Mouse (Mus musculus): ENCODE results near the gene Uvrag.

Uvrag gene

DNA sequence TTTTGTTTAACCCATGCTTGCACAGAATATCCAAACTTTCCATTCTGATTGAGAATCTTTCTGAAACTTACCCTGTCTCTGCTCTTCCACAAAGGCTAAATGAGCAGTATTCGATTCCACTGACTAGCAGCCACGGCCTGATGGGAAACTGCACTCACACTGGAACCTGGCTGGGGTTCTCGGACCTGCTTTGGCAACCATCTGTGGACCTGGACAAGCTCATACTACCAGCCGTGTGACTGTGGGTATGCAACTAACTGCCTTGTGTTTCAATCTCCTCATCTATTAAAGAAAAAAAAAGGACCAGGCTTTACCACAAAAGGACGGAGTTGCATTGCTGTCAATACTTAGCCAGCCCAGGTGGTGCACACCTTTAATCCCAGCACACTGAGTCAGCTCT, 80.5 kb downstream of the Uvrag start:
- no peak for DNase-seq (ENCODE audit: low read depth)

DNA sequence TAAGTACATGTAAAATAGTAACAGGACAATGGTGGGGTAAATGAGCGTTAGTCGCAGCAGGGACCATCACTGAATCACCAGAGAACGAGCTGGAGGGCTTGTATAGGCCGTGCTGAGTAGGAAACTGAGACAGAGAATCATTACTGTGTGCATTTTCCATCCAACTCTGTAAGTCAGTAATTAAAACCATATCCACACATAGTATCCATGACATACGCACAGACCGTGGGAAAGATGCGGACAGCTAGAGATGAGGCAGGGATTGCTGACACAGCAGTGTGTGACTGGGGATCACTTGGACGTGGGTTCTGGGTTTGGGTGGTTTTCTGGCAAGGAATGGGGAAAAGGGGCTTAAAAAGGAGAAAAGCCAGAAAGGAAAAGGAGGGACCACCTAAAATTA, 81.0 kb downstream of the Uvrag start:
- no peak for DNase-seq (ENCODE audit: low read depth)

DNA sequence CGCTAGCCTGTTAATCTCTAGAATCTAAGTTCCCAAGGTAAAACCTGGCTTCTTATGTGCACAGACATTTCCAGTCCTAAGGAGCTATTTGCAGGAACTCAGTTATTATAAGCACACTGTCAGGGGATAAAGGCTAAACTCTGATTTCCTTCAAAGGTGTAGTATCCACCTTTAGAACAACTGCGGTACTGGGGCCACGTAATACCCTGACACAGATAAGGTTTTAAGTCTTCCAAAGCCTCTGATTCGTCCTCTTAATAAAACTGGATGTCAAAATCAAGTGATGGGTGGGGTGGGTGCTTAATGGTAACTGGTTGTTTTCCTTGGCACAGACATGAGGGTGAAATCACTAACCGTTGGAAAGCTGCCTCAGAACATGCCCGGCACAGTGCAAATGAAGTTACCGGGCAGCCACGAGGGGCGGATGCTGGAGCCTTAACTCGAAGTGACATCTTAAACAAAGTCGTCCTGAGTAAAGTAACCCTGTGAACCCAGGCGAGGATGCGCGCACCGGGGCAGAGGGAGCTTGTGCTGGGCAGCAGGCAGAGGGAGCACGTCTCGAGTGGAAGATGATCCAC, 83.8 kb downstream of the Uvrag start:
- peak; percentile 27 for DNase-seq (ENCODE audit: low read depth)

GRCm38 (mm10) chr7:99053626-99054025, 87.3 kb downstream of the Uvrag start:
- no peak for DNase-seq (ENCODE audit: low read depth)

DNA sequence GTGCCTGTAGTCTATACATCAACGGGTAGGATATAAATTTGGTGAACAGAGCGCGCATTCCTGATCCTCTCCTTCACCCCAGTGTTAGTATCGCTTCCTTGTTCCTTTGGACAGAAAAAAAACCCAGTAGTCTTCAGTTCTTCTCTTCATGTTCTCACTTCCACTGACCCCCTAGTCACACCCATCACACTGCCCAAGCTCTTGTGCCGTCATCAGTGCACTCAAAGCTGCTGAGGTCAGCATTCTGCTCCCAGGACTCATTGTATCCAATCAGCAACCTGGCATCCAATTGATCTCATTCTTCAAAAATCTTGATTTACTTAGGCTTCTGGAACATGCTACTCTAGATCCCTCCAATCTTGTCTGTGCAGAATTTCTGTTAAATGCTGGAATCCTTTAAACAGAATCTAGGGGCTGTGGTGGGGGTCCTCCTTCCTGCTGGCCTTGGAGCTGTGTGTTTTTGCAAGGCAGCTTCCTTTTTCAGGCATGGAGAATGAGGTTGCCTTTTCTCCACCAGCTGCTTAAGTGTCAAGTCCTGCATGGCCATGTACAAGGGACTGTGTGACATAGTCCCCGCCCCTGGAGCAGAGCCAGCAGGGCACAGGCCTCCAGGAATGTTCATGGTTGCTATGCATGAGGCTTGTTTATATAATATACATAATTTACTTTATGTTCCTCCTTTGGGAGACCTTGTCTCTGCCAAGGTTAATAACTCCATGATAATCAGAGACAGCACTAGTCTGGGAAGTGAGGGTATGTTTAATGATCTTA, 88.3 kb downstream of the Uvrag start:
- DNase-seq (ENCODE audit: low read depth): no peak

DNA sequence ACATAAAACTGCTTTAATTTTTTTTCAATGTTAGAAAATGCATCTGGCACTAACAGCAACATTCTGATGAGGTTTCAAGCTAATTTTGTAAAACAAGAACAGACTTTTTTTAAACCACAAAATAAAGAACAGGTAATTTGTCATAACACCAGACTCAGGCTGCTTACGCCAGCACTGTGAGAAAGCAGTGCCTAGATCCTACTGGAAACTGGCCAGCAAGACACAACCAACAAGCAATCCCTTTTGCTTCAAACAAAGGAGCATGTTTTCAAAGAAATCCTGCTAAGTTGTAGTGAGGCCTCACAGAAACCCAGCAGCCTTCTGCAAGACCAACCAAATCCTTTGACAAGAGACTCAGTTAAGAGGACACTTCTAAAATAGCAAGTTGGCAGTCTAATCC, 90.1 kb downstream of the Uvrag start:
- peak; percentile 32 for DNase-seq (ENCODE audit: low read depth)

DNA sequence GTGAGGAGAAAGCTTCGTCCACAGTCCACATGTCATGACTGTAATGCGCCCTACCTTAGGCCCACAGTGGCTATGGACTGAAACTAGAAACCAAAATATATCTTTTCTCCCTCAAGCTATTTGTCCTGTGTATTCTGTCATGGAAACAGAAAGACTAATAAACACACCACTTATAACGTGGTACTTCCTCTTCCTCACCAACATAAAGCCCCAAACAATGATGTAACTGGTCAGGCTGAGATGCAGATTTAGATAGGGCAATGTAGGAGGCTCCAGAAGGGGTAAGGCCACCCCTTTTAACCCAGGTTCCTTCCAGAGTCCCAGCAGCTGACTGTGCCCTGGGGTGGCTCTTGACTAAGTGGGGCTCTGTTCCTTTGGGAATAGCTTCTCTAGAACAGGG, 91.0 kb downstream of the Uvrag start:
- no peak for DNase-seq (ENCODE audit: low read depth)

DNA sequence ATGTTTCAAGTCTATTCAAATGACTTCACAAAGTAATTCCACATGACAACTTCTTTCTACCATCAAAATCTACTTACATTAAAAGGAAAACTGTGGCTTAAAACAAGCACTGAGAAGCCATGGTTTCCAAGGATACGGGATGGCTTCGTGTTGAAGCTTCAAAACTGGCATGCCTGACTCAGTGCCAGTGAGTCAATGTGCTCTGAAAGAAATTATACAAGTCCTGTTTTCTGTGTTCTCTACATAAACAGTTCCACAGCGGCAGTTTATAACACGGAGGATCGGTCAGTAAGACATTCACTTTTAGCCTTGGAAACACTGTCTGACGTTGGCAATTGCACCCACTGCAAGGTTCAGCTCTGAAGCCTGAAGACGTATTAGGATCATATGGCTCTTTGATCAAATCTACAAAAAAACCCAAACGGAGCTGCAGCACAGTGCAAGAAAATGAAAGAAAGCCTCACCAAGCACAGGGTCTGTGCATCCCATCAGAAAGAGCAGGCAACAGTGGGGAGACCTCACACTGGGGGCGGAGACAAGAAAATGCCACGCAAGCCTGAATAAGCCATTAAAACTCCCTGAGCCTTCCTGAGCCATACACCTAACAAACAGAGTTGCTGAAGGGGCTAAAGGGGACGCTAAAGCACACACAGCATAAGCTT, 94.3 kb downstream of the Uvrag start:
- peak; percentile 53 for DNase-seq (ENCODE audit: low read depth)

DNA sequence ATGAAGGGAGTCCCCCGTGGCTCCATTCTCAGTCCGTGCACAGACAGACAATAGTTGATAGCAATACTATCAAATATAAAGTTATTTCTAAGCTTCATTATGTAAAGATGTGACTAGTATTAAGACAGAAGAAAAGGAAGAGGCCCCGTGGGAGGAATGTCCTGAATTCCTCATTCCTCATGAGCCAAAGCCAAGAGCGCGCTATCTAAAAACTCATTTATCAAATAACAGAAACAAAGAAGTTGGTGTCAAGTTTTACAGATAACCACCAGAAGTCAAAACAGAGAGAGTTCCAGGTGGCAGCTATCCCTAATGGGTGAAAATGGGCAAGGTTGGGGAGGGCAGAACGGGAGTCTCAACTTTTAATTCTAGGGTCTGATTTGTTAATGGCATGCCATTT, 95.4 kb downstream of the Uvrag start:
- no peak for DNase-seq (ENCODE audit: low read depth)

- DNase-seq (ENCODE audit: low read depth): no peak
Measured at GRCm38 (mm10) chr7:99043923-99044322, 97.0 kb downstream of the Uvrag start.

- DNase-seq (ENCODE audit: low read depth): no peak
Measured at GRCm38 (mm10) chr7:99043322-99043721, 97.6 kb downstream of the Uvrag start.

GRCm38 (mm10) chr7:99041818-99042217, 99.1 kb downstream of the Uvrag start:
- DNase-seq (ENCODE audit: low read depth): no peak

DNA sequence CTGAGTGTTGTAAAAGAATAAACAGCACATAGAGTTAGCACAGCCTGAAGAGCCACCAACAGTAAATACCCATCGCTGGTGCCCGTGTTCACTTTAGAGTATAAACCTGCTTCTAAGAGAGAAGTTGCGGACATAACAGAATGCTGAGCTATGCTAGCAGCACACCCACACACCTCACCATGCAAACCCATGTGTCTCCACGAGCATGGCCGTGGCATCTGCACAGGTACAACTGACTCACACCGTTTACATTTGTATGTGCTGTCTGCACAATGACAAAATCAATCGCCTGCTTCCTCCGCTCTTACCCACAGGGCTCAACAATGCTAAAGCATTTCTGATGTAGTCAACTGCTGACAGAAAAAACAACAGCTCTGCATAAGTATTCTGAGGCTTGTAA, 101.0 kb downstream of the Uvrag start:
- no peak for DNase-seq (ENCODE audit: low read depth)

DNA sequence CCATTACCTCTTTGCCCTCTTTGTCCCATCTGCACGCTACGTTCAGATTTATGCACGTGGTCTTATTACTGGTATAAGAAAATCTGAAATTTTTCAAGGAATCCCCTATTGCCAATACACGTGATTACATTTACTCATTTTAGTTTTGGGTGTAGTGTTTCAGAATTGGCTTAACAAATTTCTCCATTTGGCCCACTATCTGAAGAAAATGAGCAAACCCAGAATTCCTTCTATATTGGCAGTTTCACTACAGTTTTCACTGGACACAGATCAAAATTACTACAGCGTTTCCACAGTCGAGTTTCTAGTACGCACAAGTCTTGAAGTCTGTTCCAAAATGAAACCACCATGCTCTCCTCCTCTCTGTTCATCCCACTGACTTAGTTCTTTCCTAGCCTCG, 104.7 kb downstream of the Uvrag start:
- no peak for DNase-seq (ENCODE audit: low read depth)

GRCm38 (mm10) chr7:99034909-99035308, 106.0 kb downstream of the Uvrag start:
- DNase-seq (ENCODE audit: low read depth): no peak

- no peak for DNase-seq (ENCODE audit: low read depth)
Measured at GRCm38 (mm10) chr7:99033838-99034237, 107.1 kb downstream of the Uvrag start.

- no peak for DNase-seq (ENCODE audit: low read depth)
Measured at GRCm38 (mm10) chr7:99033314-99033713, 107.6 kb downstream of the Uvrag start.

DNA sequence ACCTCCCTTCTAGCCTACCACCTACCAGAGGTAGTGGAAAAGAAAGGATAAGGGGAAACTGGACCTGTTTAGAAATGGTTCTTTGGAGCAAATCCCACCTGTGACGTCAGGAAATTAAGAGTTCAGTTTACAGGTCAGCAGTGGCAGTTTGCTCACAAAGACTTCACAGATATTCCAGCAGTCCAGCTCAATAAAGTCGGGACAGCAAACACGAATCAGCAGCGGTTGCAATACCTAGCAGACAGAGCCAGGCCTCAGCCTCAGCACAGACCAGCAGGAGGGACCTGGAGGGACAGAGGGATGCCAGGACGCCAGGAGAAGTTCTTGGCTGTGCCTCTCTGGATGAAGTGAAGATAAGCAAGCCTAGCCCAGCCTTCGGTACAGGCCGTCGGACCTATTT, 108.9 kb downstream of the Uvrag start:
- no peak for DNase-seq (ENCODE audit: low read depth)

DNA sequence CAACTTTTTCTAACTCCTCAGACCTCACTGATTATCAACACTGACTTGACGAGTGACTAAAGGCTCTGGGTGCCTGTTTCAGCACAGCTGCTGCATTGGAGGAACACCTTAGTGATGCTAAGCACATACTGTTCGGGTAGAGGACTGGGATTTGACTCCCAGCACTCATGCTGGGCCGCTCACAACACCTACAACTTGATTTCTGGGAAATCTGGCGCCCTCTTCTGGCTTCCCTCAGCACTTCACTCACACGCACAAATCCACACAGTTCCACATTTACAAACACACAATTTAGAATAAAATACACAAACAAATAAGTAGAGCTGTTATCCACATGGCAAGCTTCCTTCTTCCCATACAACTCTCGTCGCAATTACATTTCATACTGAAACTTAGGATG, 112.8 kb downstream of the Uvrag start:
- DNase-seq (ENCODE audit: low read depth): no peak

DNA sequence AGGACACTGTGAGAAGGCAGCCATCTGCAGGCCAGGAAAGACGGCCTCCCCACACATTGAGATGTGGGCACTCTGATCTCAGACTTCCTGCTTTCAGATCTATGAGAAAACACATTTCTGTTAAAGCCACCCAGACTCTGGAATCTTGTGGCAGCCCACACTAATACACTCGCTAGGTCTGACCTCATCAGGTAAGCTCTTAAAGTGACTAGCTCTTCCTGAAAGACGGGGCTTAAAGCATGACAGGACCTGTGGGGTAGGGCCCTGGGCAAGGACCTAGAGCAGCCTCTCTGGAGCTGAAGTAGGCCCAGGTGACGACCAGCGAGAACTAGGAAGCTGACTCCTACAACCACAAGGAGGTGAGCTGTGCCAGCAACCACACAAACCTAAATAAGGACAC, 113.8 kb downstream of the Uvrag start:
- no peak for DNase-seq (ENCODE audit: low read depth)

DNA sequence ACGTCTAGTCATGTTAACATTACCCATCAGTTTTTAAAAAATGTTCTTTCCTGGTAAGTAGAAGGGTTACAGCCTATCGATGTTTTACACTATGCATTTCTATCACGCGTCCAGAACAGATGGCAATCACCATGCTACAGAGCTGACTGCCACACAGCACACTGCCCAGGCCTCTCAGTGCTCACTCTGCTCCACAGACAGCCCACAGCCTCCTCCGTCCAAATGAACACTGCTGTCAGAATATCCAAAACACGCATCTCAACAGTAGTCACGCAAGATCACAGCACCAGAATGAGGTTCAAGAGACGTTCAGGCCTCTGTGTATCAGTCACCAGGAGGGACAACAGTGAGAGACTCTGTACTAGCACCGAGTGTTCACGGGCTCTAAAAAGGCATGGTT, 115.0 kb downstream of the Uvrag start:
- no peak for DNase-seq (ENCODE audit: low read depth)

DNA sequence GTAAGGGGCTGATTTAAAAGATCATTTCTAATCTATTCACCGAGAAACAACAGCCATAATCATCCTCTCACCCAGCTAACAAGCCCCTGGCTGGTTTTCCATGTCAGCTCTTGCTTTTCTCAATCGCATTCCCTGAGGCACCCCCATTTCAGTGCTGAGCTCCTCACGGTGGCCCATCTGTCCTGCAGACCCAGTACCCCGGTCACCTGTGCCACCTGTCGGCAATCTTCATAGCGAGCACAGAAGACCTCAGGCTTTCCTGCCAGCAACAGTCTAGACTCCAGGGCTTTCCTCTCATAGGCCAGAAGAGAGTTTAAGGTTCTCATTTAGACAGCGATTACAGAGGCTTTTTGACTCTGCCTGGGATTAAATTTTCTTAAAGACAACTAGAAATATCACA, 115.7 kb downstream of the Uvrag start:
- no peak for DNase-seq (ENCODE audit: low read depth)

DNA sequence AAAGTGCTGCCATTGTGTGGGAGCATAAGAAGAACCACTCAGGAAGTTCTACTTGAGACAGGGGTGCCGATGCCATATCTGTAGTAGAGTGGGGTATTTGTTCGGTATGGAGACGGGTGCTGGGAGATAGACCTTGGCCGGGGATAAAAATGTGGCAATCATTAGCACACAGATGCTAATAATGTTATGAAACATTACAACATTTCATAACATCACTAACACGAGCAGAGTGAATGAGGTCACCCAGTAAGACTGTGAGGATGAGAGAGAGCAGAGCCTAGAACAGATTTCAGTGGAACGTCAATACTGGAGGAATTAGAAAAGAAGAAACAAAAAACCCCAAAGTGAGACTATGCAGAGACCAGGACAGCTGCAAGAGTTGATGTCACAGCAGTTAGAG, 116.2 kb downstream of the Uvrag start:
- no peak for DNase-seq (ENCODE audit: low read depth)

GRCm38 (mm10) chr7:99023931-99024330, 117.0 kb downstream of the Uvrag start:
- DNase-seq (ENCODE audit: low read depth): peak; percentile 76

All from NIH3T3 (cell line).